Mouse (Mus musculus): ENCODE data around the gene Thbs2.

Gene Thbs2

DNA sequence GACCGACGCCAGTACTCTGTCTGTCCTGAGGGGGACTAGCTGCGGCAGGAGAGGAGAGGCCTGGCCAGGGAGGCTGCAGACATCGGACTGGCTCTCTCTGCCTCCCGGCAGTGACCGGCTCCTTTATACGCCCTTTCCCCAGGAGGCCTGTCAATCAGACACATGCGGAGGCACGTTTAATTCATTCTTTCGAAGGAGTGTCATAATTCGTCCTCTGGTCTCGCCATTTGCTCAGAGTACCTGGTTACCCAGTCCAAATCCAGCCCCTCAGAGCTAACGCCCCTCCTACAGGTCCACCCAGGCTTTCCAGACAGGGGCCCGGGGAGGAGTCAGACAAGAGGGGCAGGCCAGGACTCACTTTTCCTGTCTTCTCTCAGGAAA, at the start of gene Thbs2:
Gene Thbs2 (minus strand): TSS at position 242 of the 381 bp plus-strand sequence.
- no peak for DNase-seq

DNA sequence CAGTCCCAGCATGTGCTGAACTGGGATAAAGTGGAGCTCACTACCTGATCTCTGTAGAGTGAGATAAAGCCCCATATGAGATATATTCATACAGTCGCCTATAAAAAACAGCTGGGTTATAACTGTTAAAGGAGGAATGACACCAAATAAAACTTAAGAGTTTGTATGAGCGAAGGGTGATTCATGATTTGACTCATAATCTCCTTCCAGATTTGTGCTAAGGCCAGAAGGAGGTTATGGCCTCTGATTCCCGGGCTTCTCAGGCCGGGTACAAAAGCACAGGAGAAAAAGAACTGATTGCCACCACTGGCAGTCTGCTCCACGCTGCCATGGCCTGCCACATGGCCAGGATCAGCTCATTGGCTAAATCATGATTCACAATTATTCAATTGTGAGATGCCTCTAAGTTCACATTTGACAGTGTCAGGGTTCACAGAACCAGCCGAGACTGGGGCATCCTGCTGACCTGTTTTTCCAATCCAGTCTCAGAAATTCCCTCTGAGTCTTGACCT, 41.5 kb upstream of the Thbs2 start:
- no peak for DNase-seq

DNA sequence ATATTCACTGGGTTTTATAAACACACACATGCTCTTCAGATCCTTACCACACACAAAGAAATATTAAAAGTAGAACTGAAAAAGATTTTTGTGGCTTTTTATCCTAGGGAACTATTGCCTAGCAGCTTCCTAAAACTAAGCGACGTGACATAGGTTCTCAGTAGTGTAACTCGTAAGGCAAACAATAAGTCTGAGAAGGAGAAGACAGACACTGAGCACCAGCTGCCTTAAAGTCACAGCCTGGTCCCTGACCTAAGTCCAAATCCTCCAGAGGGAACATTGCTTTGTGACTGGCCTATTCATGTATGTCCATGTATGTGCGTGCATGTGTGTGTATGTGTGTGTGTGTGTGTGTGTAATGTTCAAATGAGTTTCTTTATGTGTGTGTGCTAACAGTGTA, 40.3 kb upstream of the Thbs2 start:
- no peak for DNase-seq

DNA sequence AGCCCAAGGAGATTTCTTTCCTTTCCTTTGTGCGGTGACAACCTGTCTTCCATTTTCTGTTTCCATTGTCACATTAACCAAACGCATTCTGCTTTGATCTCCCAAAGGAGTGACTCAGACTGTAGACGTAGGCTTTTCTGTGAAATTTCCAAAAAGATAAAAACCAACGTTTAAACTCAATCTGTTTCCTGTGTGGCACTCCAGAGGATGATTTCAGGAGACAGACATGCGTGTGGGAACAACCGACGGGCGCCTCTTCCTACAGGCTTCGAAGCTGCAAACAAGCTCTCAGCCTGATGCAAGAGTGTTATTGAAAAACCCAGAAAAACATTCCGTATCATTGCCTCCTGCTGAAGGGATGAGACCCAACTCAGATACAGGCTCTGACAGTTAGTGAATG, 39.9 kb upstream of the Thbs2 start:
- no peak for DNase-seq

DNA sequence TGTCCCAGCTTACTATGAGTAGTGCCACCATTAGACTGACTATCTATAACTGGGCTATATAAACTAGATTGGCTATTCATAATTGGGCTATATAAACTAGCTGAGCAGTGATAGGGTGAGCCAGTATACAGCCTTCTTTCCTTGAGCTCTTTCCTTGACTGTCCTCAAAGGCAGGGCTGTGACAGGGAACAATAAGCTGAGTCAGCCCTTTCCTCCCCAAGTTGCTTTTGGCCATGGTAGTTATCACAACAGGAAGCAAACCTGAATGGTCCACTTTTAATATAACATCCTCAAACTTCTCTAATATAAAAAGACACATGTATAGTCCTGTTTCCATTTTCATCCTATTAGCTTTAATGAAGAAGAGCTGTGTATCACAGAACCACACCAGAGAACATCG, 39.0 kb upstream of the Thbs2 start:
- DNase-seq: no peak

DNA sequence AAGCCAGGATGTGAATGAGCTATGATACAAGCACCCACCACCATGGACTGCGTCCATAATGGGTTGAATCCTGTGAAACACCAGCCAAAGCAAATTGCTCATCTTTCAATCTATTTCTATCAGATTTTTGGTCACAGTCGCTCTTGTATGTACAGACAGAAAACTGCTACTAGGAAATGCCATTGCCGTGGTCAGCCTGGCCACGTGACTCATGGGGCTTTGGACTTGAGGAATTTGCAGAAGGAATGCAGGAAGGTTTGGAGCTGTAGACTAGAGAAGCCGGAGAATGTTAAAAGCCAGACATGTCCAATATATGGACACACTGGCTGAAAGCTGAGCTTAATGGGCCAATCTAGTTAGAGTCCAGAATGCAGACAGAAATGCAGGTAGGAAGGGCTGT, 36.6 kb upstream of the Thbs2 start:
- DNase-seq: no peak

DNA sequence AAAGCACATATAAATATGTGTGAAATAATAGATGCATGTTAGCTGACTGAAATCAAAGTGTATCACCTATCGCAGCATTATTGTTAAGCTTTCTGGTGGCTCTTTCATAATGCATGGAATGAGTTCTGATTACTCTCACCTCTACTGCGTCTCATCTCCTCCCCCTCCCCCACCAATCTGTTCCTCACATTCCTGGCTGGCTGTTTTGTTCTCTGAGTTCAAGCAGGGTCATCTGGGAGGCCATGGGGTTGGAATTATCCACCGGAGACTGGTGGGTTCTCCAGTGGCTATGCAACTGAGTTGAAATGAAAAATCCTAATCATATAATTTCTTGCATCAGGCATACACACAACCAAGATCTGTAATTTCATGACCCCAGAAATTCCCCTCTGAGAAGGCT, 33.4 kb upstream of the Thbs2 start:
- DNase-seq: no peak

DNA sequence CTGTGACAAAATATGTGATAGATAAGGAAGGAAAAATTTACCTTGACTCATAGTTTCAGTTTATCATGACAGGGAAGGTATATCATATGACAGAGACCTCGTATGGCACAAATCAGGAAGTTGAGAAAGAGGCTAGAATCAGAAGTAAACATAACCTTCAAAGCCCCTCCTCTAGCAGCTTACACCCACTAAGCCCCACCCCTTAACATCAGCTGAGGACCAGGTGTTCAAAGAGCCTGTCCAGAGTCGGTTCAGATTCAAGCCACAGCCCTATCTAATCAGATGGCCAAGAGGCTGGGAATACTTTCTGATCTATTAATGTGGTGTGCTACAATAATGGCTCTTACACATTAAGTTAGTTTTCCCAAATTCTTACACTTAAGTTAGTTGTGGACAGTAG, 30.8 kb upstream of the Thbs2 start:
- no peak for DNase-seq

DNA sequence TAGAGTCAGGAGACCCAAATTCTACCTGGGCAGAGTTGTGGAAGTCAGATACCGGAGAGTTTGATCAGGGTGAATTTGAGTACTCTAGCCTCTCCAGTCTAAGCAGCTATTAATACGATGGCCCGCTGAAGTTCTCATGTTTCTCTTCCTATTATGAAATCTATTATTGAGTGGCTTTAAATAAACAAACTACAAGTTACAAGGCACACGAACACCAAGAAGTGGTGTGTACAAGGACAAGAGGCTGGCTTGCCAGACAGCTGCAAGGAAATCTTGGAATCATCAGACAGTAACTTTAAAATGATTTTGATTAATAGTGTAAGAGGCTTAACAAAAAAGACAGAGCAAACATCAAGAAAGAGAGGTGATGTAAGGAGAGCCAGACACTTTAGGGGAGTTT, 27.3 kb upstream of the Thbs2 start:
- no peak for DNase-seq

DNA sequence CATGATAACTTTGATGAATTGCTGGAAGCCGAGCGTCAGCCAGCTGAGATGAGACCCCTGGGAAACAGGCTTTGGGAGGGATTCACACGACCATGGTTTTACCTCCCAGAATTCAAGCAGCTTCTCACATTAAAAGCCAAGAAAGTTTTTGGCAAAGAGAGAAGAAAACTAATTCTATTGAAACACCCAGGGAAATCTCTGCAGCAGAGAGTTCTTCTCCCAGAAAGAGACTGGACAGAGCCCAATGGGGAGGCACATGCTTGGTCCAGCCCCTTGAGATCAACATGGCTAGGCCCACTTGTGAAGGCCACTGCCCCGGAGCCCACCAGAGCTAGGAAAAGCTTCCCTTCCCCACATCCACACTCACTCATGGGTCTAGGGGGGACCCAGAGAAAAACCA, 26.9 kb upstream of the Thbs2 start:
- DNase-seq: no peak

DNA sequence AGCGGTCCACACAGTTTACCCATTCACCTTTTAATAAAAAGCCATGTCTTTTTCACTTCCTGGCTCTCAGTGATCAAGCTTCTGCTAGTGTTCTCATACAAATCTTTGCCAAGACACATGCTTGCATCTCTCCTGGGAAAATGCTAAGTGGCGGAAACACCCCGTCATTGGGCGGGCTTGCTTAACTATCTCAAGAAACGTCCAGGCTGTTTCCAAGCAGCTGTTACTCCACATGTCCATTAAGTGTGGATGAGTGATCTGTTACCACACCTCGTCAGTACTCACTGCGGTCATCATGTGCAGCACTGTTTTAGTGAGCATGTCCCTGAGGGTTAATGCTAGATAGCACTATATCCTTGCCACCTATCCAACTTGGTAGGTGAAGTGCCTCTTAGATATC, 26.2 kb upstream of the Thbs2 start:
- DNase-seq: no peak

DNA sequence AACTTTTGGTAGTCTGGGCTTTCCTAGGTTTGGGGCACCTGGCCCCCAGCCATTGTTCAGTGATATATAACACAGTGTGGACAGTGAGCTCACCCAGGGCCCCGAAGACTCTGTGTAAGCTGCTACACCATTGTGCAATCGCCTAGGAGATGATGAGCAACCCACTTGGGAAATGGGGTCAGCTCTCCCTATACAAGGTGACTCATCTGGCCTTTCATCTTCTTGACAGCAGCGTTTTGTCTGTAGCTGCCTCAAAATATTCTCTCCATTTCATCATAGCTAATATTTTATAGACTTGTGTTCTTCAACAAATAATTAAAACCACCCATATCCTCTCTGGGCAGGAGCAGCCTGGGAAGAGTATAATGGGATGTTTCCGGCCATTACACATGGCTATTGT, 24.8 kb upstream of the Thbs2 start:
- DNase-seq: no peak

DNA sequence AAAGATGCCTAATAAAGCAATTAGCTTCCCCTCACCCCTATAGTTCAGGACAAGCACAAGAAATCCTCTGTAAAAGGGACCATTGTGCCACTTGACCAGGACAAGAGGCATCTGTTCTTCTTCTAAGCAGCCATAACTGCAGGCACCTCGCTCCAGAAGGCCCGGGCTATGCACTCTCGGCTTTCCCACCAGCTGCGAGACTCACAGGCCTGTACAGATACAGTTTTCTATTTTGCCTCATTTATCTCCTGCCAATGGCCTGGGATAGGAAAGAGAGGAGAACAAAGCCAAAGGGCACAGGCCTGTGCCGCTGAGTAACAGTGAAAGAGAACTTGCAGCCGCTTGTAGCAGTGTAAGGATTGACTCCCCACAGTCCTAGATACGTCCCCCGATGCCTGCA, 20.7 kb upstream of the Thbs2 start:
- no peak for DNase-seq

DNA sequence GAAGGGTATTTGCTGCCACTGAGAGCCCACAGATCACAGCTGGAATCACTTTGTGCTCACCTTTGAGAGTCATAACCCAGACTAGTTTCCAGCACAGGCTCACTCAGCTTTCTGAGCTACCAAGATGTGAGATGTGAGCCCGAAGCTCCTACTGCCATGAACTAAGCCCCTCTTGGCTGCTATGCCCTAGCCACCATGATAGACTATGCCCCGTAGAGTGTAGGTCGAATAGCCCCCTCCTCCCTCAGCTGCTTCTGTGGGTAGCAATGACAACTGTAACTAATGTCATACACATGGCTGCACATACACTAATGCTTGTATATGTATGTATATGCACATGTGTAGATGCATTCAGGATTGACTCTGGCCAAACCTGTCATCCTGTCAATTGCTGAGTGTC, 20.3 kb upstream of the Thbs2 start:
- no peak for DNase-seq

DNA sequence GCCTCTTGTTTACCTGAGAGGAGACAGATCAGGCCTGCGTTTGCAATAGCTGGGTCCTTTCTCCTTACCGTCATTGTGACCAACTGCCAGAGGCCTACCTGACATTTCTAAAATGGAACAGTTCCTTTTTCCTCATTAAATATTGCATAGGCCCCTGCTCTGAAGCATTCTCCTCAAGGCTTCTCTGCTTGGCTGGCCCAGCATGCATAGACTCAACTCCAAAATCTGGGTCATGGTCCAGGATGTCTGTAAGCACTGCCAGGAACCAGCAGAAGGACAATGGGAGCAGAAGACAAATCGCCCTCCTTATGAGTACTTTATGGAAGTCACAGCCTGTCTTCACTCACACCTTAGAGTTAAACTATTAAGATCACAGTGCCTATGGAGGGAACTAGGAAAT, 17.7 kb upstream of the Thbs2 start:
- no peak for DNase-seq

DNA sequence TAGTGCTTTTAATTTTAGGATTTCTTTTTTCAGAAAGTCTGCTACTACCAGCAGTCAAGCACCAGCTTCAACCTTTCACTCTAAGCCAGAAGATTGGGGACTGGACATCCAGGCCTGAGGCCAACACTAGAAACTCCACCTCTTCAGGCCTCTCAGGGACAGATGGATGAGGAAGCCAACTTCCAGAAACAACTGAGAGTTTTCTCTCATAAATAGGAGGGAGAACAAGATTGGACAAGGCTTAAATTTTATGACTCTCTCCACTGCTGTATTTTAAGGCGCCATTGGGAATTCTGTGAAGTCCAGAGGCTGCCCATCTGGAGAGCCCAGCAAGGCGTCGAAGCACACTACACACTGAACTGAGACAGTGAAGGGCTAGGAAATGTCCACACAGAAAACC, 17.0 kb upstream of the Thbs2 start:
- no peak for DNase-seq

DNA sequence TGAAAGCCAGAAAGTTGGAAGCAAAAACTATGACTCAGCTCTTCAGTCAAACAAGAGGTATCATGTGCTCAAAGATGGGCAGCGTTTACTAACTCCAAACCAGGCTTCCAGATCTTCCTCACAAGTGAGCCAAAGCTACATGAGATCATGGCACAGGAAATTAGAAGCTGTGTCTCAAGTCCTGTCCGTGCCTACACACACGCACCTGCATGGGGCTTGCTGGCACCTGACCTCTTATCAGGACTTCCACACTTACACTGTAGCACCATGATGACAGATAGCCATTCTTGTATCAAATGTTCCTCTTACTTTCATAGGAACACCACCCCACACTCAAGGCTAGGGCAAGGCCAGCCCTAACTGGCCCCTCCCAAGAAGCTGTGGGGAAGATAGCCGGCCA, 12.0 kb upstream of the Thbs2 start:
- DNase-seq: no peak

DNA sequence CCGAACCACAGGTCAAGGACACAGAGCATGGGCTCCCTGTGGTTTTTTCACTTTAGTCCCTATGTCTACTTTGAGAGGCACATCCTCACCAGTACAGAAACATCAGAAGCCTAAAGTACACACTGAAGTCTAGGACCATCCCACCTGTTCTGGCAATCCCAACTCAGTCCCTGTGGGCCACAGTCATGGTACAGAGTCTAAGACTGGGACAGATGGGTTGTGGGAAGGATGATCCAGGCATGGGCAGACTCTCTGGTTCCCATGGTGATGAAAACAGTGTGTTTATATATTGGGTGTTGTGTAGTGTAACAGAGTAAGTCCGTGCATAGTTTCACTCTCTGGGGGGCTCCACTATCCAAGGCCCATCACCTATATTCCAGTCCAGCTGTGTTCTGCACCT, 11.4 kb upstream of the Thbs2 start:
- DNase-seq: no peak

DNA sequence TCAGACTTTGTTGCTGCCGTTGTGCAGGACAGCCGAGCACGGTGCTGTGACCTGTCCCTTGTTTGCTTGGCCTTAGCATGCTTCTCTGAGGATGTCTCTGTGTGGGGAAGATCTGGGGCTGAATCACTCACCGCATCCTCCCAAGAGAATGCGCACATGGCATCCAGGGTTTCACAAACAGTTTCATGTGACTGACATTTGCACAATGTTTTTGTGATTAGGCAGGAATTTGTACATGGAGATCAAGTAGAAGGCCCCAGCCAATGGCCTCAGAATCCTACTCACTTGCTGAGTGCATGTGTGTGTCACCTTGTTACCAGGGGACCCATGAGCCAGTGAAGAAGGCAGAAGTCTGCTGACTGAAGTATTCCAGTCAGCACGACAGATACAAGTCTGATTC, 9.7 kb upstream of the Thbs2 start:
- DNase-seq: no peak

DNA sequence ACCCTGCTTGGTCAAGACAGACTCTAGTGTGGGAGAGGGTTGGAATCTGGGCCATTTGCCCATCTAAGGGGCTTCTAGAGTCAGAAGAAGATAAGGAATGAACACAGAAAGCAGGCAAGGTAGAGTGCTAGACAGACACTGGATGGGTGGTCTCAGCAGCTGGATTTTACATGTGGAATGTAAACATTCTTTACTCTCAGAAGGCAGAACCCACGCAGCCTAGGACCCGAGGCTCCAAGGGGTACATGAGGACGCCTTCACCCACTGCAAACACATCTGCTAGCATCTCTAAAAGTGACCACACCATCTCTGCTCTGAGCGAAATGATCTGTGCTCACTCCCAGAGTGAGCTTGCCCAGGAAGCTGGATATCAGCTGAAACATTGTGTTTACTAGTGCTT, 9.2 kb upstream of the Thbs2 start:
- DNase-seq: no peak

DNA sequence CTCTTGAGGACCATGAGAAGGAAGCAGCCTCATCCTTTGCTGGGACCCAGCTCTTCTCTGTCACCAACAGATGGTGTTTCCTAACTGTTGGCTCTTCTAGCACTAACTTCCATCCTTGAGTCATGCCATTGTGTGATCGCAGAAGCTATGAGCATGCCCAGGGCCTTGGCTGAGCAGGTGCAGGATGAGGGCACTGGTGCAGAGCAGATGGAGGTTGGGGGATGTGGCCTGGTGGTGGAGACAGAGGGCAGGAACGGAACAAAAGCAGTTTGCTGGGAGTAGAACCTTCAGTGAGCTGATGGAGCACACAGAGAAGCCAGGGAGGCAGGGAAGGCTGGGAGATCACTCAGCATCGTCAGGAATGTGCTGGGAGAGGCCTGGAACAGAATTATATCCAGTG, 8.7 kb upstream of the Thbs2 start:
- DNase-seq: peak; percentile 6

DNA sequence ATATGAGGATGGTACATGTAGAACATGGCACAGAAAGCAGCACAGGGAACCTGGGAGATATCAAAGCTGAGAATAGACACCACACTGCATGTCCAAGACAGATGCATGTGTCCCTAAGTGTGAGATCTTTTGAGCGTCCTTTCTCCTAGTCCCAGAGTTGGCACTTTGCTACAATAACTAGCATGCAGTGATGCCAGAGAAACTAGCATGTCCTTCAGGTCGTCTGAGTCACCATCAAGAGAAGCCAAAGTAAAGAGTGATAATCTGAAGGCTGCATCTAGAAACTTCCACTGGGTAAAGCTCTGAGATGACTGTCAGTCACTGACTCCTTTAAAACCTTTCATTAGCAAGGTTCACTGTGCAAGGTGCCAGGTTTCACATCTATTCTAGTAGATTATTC, 7.9 kb upstream of the Thbs2 start:
- DNase-seq: no peak

DNA sequence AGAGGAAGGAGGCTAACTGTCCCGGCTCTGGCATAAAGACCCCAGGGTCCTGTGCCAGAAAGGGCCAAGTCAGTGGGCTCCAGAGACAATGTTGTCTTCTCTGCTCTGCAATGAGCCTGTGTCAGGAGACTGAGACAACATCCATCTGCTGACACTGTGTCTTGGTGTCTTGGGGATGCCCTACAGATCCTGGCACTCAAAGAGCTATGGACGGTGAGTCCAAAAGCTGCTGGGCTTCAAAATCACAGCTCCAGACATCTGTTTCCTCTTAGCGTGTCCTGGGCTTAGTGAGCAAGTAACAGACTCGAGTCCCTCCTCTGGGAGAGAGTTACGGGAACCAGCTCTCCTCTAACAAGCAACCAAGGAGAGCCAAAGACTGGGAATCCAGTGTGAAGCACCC, 6.2 kb upstream of the Thbs2 start:
- DNase-seq: no peak

DNA sequence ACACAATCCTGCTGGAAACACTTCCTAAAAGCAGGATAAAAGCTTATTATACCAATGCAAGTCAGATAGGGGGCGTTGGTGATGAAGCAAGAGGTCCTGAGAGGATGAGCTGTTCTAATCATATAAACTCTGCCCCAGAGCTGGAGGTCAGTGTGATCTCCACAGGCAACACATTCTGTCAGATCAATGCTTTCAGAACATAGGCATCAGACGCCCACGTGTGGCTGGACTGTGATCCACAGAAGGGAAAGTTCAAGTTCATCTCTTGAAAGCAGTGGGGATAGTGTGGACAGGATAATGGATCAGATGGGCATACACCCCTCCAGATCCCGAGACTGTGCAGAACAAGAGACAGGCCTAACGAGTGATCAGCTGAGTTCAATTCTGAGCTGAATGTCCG, 4.2 kb upstream of the Thbs2 start:
- DNase-seq: no peak

DNA sequence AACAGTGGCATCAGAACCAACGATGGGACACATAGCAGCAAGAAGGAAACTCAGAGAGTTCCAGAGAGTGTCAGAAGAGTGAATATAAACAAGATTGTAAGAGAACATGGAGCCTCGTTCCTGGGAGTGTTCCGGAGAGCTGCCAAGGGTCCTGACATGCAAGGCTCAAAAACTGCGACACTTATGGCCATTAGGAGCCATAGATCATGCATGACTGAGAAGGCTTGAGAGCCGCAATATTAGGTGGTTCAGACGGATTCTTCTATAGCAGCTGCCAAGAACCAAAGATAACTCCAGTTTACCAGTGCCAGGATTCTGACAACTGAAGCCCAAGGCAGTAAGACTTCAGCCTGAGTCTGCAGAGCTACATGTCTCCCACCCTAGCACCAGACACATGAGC, 3.1 kb upstream of the Thbs2 start:
- DNase-seq: no peak

DNA sequence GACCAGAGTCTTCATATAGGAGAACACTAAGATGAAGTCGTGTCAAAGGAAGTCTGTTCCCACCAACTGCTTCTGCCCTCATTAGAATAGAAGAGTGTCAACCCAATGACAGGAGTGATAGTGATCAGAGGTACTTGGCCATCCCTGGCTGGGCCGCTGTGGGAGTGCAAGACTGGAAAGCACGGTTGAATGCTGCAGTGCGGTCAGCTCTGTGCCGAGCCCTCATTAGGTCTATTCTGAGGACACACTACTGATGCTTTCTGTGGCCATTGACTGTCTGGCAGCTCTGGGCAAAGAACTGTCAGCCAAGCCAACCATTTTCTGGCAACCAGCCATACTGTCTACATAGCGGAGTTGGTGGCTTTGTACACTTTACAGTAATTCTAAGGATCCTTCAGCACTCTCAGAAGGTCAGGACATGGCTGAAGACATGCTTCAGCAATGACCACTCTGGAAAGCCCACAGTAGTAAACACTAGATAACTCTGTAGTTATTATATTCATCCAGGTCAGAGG, 2.3 kb upstream of the Thbs2 start:
- no peak for DNase-seq
